In the genomic region with DNA sequence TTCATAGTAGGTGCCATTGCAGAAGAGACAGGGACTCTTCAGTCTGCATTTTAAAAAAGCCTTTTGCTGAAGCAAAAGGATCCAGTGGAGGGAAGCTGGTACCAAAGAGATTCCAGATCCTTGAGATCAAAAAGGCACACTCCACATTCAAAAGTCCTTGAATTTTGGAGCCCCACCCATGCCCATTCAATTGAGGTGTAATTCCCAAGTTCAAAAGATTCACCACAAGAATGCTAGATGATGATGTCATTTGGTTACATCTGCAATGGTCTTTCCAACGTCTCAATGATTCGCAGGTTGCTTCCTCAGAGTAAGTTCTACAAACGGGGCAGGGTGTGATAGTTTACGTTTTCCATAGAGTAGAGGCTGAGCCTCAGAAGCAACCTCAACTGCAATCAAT, we compare ENCODE assay signal across 22 mouse cellular contexts.
"Had no signal": no experiment of that assay in that cellular context is flagged by ENCODE, and none has a peak within 500 bp of the region (broad histone marks: within the 10 kb centered on the region; RNA-seq: fewer than 3 reads in every experiment).

No protein-coding gene starts in this region.

- H3K4me2 ChIP-seq: limb, embryonic 12.5 days; limb, embryonic 15.5 days; liver, embryonic 11.5 days; liver, embryonic 15.5 days; lung, embryonic 15.5 days; midbrain, embryonic 13.5 days; stomach, embryonic 15.5 days had no signal

- DNase-seq: kidney, postnatal 25 days; layer of hippocampus, adult 9-11 months; left cerebral cortex, postnatal 4 days; lung, adult 18-20 months; lung, postnatal 10 days; lung, postnatal 36 days; right cerebral cortex, adult 18-20 months; right cerebral cortex, postnatal 14 days; right cerebral cortex, postnatal 4 days; thymus, postnatal 25 days had no signal

- ATAC-seq: midbrain, embryonic 13.5 days; midbrain, embryonic 16.5 days had no signal

- H3K9ac ChIP-seq: limb, embryonic 12.5 days; limb, embryonic 15.5 days; liver, embryonic 15.5 days; lung, embryonic 15.5 days; midbrain, embryonic 13.5 days; stomach, embryonic 15.5 days had no signal

- H3K9me3 ChIP-seq: limb, embryonic 12.5 days; limb, embryonic 15.5 days; liver, embryonic 15.5 days; lung, embryonic 15.5 days; megakaryocyte, embryonic 14.5 days; midbrain, embryonic 10.5 days; midbrain, embryonic 13.5 days; stomach, embryonic 15.5 days had no signal

- H3K36me3 ChIP-seq: limb, embryonic 12.5 days; limb, embryonic 15.5 days; liver, embryonic 15.5 days; lung, embryonic 15.5 days; midbrain, embryonic 10.5 days; midbrain, embryonic 13.5 days; stomach, embryonic 15.5 days had no signal

- H3K4me3 ChIP-seq: layer of hippocampus, adult 2 months; limb, embryonic 12.5 days; limb, embryonic 15.5 days; liver, embryonic 15.5 days; lung, embryonic 15.5 days; megakaryocyte, embryonic 14.5 days; midbrain, embryonic 10.5 days; midbrain, embryonic 13.5 days; stomach, embryonic 15.5 days had no signal

- H3K27me3 ChIP-seq: limb, embryonic 12.5 days; limb, embryonic 15.5 days; liver, embryonic 15.5 days; lung, embryonic 15.5 days; midbrain, embryonic 13.5 days; stomach, embryonic 15.5 days had no signal

- H3K27ac ChIP-seq: kidney, postnatal 0 days; layer of hippocampus, adult 2 months; limb, embryonic 12.5 days; limb, embryonic 15.5 days; liver, embryonic 15.5 days; lung, embryonic 15.5 days; midbrain, embryonic 10.5 days; midbrain, embryonic 13.5 days; stomach, embryonic 15.5 days had no signal
